Mouse (Mus musculus) left cerebral cortex, adult 2 months (tissue): Measurements from ENCODE around the gene Zfp839. TPM values are rescaled to one million over a fixed set of nuclear protein-coding genes. Genes with fewer than 3 reads are reported as not detected.
A peak's percentile ranks its signal among the peaks of the same experiment; 100 is the strongest.

Experiments used
- DNase-seq, 2 experiments: peaks; one replicate each; pipeline ENCODE4 v3.0.0; 2021 to 2022; ENCODE audit warnings: low spot score in 2 of 2, mixed read lengths in 1 of 2; ENCODE audit errors: extremely low spot score in 1 of 2
- H3K27ac ChIP-seq: fragments of 200-600 bp; 2 replicates; pipeline ENCODE4 v1.8.1; 2022
- H3K4me3 ChIP-seq: fragments of 200-600 bp; 2 replicates; pipeline ENCODE4 v1.8.1; 2022
- CTCF ChIP-seq: fragments of 200-600 bp; IDR thresholded peaks from 2 replicates; pipeline ENCODE4 v1.8.1; 2022; ENCODE audit warnings: antibody characterized with exemption, mild to moderate bottlenecking, moderate library complexity
- intact Hi-C: fragments of 180-260 bp; cut with DNase I; formaldehyde crosslinking; loops from one replicate; pipeline ENCODE4 v1.15.1; 2025
- long read RNA-seq, 2 experiments: library from polyadenylated mRNA; stranded (forward); transcript quantifications; one replicate each; pipeline ENCODE4 v2.0.0; 2021; ENCODE audit warnings: borderline mapping rate in 2 of 2
- total RNA-seq, 2 experiments: library from RNA; stranded (reverse); gene quantifications; 2 replicates each; pipeline ENCODE4 v1.2.3; 2021

Gene Zfp839
- total RNA-seq, result 10 to 100 TPM; 11.4 to 12.3 TPM
- long read RNA-seq, experiment 1, partial matches to known transcripts, result 1 of 16 reads
- long read RNA-seq, experiment 1, other reads (novel, unspliced or antisense), result 10 of 16 reads
- long read RNA-seq, experiment 2, partial matches to known transcripts, result 0 of 9 reads
- long read RNA-seq, experiment 2, other reads (novel, unspliced or antisense), result 5 of 9 reads

GRCm38 (mm10) chr12:110850010-110850928 lies at the start of gene Zfp839:
TSS of gene Zfp839 (plus strand) at chr12:110850253.
- DNase-seq, result peak; percentile 87 to 88
- Histone ChIP-seq H3K4me3 (peak within 1 kb of the TSS; percentile 66), H3K27ac (peak within 1 kb of the TSS; percentile 91)
- intact Hi-C loops, result loop anchor here (2.0 kb wide), 1 partner anchor 39 kb away; the partner anchor contains the start of genes Cinp and Tecpr2
- TF ChIP-seq CTCF, result no peak

GRCm38 (mm10) chr12:110801876-110802464 lies 48.1 kb upstream of the Zfp839 start:
- H3K4me3 ChIP-seq, result no peak overlapping the region
- intact Hi-C loops, result no loop called here
- TF ChIP-seq CTCF, result no peak
- no peak overlapping the region for H3K27ac ChIP-seq
- DNase-seq, result no peak

DNA sequence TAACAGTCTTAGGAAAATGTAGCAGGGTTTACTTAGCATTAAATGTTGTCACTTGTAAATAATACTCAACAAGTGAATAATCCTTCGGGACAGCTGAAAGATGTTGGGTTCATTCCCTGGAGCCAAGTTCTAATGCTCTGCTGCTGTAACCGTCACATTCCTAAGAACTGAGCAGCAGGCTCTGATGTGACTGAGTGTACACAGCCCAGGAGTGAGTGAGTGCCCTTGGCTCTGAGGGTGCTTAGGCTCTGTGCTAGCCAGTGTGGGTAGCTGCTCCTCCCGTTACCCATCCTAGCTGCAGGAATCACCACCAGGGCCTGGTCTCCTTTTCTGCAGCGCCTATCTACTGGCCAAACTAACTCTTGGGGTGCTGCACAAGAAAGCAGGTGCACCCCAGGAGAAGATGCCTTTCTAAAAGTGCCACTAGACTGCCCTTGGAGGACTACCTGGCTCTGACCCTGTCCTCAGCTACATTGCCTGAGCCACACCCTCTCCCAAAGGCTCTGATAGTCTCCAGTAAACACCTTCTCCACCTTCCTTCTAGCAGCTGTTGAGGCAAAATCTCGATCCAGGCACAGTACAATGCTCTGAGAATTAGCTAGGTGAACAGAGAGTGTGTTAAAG lies 47.3 kb upstream of the Zfp839 start:
- intact Hi-C loops, result no loop called here
- 0 out of 2 replicates have a peak overlapping the region, but pooled peaks have one; percentile 21 for H3K27ac ChIP-seq
- DNase-seq, result no peak

DNA sequence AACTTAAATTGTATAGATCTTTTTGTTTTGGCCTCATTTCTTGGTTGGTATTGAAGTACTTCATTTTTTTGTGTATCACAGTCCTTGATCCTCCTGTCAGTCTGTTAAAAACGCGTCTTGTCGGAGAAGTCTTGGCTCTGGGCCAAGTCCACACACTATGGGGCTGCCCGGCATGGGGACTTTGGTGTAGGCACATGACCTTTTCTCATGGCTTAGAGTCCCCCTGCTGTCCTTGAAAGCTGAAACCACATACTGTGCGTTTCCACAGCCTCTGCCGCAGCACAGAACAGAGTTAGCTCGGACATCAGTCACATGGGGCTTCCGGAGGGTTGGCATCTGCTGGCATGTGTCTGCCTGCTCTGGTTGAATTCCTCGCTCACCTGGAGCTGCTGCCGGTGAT lies 45.8 kb upstream of the Zfp839 start:
- no peak overlapping the region; the same call in 1 of the 2 replicates for H3K27ac ChIP-seq
- intact Hi-C loops, result no loop called here
- no peak overlapping the region for H3K4me3 ChIP-seq
- TF ChIP-seq CTCF, result no peak
- DNase-seq, result no peak

More for the DNA sequence above, 47.3 kb upstream of the Zfp839 start:
- H3K4me3 ChIP-seq, result no peak overlapping the region
- TF ChIP-seq CTCF, result no peak

DNA sequence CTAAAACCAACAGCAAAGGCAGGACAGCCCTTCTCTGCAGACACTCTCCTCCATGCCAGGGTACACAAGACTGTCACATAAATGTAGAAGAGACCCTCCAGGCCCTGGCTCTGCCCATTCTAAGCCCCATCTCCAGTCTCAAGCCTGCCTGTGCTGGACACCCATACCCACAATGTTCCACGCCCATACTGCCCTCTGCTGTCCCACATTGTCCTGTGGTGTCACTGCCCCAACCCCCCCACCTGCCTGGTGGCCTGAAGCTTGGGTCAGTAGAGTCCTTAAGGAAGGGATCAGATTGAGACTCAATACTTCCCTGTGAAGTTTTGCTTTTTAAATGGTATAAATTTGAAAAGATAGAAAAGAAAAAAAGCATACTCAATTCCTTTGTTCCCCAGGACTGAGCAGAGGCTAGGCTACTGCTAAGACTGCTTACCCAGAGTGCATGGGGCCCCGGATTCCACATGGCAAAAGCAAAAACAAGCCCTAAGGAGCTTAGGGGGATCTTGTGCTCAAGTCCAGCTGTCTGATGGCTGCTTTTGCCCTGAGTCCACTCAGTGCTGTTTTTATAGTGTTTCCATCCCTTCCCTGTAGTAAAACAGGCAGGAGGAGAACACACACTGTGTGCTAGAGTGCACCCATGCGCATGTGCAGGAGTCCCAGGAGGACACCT lies 43.6 kb upstream of the Zfp839 start:
- H3K4me3 ChIP-seq, result no peak overlapping the region
- DNase-seq, result no peak
- H3K27ac ChIP-seq, result no peak overlapping the region
- intact Hi-C loops, result no loop called here
- TF ChIP-seq CTCF, result peak; percentile 41

- no peak for DNase-seq
- Histone ChIP-seq H3K4me3 (no peak overlapping the region), H3K27ac (no peak overlapping the region)
- intact Hi-C loops, result no loop called here
- no peak for TF ChIP-seq CTCF
Measured at GRCm38 (mm10) chr12:110808430-110808829, 41.6 kb upstream of the Zfp839 start.

- H3K4me3 ChIP-seq, result no peak overlapping the region
- no peak for TF ChIP-seq CTCF
- no peak overlapping the region for H3K27ac ChIP-seq
- intact Hi-C loops, result no loop called here
- no peak for DNase-seq
Measured at GRCm38 (mm10) chr12:110808848-110809247, 41.2 kb upstream of the Zfp839 start.

DNA sequence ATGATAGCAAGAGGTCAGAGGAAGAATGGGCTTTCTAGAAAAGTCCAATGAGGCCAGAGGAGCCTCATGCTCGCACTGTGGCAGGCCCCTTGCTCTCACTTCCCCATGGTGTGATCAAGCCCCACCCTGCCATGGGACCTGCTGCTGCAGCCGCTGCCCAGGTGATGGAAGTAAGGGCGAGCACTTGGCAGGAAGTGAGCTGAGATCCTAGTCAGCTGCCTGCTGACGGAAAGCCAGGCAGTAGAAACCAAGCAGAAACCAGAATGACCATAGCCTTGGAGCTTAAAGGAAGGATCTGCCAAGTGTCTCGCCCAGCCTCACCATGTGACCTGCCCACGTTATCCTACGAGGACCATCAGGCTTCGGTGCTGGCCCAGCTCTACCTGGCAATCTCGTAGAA lies 36.9 kb upstream of the Zfp839 start:
- no peak for TF ChIP-seq CTCF
- no peak overlapping the region for H3K27ac ChIP-seq
- H3K4me3 ChIP-seq, result no peak overlapping the region
- DNase-seq, result no peak
- intact Hi-C loops, result no loop called here

DNA sequence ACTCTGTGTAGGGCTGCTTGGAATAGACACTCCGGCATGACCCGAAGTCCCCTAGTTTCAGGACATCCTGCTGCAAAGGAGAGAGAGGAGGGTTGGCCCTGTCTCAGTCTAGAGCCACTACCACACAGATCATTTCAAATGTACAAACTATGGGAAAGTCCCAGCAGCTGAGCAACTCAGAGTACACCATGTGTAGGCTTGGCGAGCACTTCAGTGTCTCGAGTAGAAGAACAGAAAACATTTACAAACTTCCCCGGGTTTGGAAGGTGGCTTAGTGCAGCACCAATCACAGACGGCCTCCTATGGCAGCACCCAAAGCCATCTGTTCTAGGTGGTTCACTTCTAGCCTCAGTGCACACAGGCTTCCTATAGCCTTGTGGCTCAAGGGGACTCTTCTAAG lies 36.4 kb upstream of the Zfp839 start:
- DNase-seq, result no peak

DNA sequence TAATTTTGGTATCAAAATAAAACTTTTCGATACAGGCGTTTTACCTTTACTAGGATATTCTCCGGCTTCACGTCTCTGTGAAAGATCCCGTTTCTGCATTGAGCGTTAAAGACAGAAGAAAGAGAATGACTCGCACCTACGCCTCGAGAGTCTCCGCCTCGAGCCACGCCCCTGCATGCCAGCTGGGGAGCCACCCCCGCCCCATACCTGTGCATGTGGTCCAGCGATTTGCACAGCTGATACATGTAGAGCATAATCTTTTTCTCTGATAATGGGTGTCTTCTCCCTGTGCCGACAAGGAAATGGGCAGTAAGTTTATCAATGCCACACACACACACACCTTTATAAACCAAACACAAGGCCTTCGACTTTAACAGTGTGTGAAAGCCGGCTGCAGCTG lies 35.1 kb upstream of the Zfp839 start:
- TF ChIP-seq CTCF, result no peak
- intact Hi-C loops, result no loop called here

More for the DNA sequence above, 36.4 kb upstream of the Zfp839 start:
- Histone ChIP-seq H3K27ac (no peak overlapping the region), H3K4me3 (no peak overlapping the region)
- TF ChIP-seq CTCF, result no peak
- intact Hi-C loops, result no loop called here

GRCm38 (mm10) chr12:110816833-110817232 lies 33.2 kb upstream of the Zfp839 start:
- DNase-seq, result no peak
- no peak overlapping the region for H3K27ac ChIP-seq
- no peak for TF ChIP-seq CTCF
- intact Hi-C loops, result no loop called here
- no peak overlapping the region for H3K4me3 ChIP-seq

More for the DNA sequence above, 35.1 kb upstream of the Zfp839 start:
- no peak for DNase-seq
- H3K27ac ChIP-seq, result no peak overlapping the region
- H3K4me3 ChIP-seq, result no peak overlapping the region
